7 mouse cellular contexts compared by ENCODE assay signal in genomic region chr9:25151611-25152241, GRCm38 (mm10). TPM values are rescaled to one million over a fixed set of nuclear protein-coding genes. Genes with fewer than 3 reads are reported as not detected.
DNase-seq lines count a peak whose midpoint lies in the region; ATAC-seq lines count a peak whose summit lies in the region.

Herpud2 (minus strand) TSS chr9:25151820.

- H3K4me3 ChIP-seq in embryonic facial prominence, embryonic 12.5 days: peak within 1 kb of the TSS; percentile 89
- peak within 1 kb of the TSS; percentile 91 for H3K4me3 ChIP-seq in limb, embryonic 13.5 days
- peak within 1 kb of the TSS; percentile 97 for H3K4me3 ChIP-seq in midbrain, embryonic 16.5 days (ENCODE audit: low read depth, low read length)

- H3K9ac ChIP-seq in embryonic facial prominence, embryonic 12.5 days: peak within 1 kb of the TSS; percentile 96
- H3K9ac ChIP-seq in limb, embryonic 13.5 days: peak within 1 kb of the TSS; percentile 94
- peak within 1 kb of the TSS; percentile 97 for H3K9ac ChIP-seq in midbrain, embryonic 16.5 days (ENCODE audit: low read depth, low read length)

- H3K9me3 ChIP-seq in embryonic facial prominence, embryonic 12.5 days: no peaks in the 10 kb centered on the region
- H3K9me3 ChIP-seq in limb, embryonic 13.5 days: no peaks in the 10 kb centered on the region
- H3K9me3 ChIP-seq in midbrain, embryonic 16.5 days (replicated peaks; ENCODE audit: control insufficient read depth, low read length, poor library complexity, severe bottlenecking): no peaks in the 10 kb centered on the region

- DNase-seq in adrenal gland, postnatal 25 days: peak; percentile 95
- peak; percentile 92 to 97 for DNase-seq in heart, adult 18-20 months
- peak; percentile 92 to 95 for DNase-seq in kidney, adult 8-10 months
- DNase-seq in spleen, postnatal 10 days (ENCODE audit: low spot score in 2 of 2): peak; percentile 55 to 91

- peak within 1 kb of the TSS; percentile 99 for H3K27ac ChIP-seq in embryonic facial prominence, embryonic 12.5 days
- peak within 1 kb of the TSS; percentile 100 for H3K27ac ChIP-seq in limb, embryonic 13.5 days
- H3K27ac ChIP-seq in midbrain, embryonic 16.5 days (ENCODE audit: low read length): peak within 1 kb of the TSS; percentile 97

- peak within 1 kb of the TSS; percentile 83 for H3K4me2 ChIP-seq in embryonic facial prominence, embryonic 12.5 days (replicated peaks)
- H3K4me2 ChIP-seq in limb, embryonic 13.5 days (replicated peaks): peak within 1 kb of the TSS; percentile 79
- H3K4me2 ChIP-seq in midbrain, embryonic 16.5 days (ENCODE audit: low read length): peak within 1 kb of the TSS; percentile 95

- H3K36me3 ChIP-seq in embryonic facial prominence, embryonic 12.5 days: no peaks in the 10 kb centered on the region
- H3K36me3 ChIP-seq in limb, embryonic 13.5 days: 0 out of 2 replicates have a peak, but pooled peaks cover 3% of the 10 kb centered on the region
- H3K36me3 ChIP-seq in midbrain, embryonic 16.5 days (ENCODE audit: control insufficient read depth, insufficient read depth, low read length): no peaks in the 10 kb centered on the region

- H3K4me1 ChIP-seq in embryonic facial prominence, embryonic 12.5 days: peaks cover 16% of the 10 kb centered on the region
- H3K4me1 ChIP-seq in limb, embryonic 13.5 days: peaks cover 22% of the 10 kb centered on the region
- H3K4me1 ChIP-seq in midbrain, embryonic 16.5 days (ENCODE audit: control insufficient read depth, insufficient read depth, low read length): peaks cover 23% of the 10 kb centered on the region

- WGBS in embryonic facial prominence, embryonic 12.5 days: under 1% methylated on average over 37 of the region's 51 CpGs
- WGBS in limb, embryonic 13.5 days: under 1% methylated on average over 50 of the region's 51 CpGs
- under 1% methylated on average over 50 of the region's 51 CpGs for WGBS in midbrain, embryonic 16.5 days

- peak; percentile 99 for ATAC-seq in embryonic facial prominence, embryonic 12.5 days (ENCODE audit: insufficient number of reproducible peaks, insufficient read depth, low FRiP score, low TSS enrichment)
- ATAC-seq in limb, embryonic 13.5 days (ENCODE audit: low FRiP score, low read depth): peak; percentile 98
- ATAC-seq in midbrain, embryonic 16.5 days: peak; percentile 99

- H3K27me3 ChIP-seq in embryonic facial prominence, embryonic 12.5 days: no peaks in the 10 kb centered on the region
- H3K27me3 ChIP-seq in limb, embryonic 13.5 days: no peaks in the 10 kb centered on the region
- H3K27me3 ChIP-seq in midbrain, embryonic 16.5 days (ENCODE audit: control insufficient read depth, insufficient read depth, low read depth, low read length): no peaks in the 10 kb centered on the region

RNA-seq across cellular contexts. Expression of gene Herpud2, which starts in this region (rescaled TPM):
- 55.4 and 59.4 TPM in 2 replicates for total RNA-seq in adrenal gland, postnatal 25 days (2021)
- 38.9 and 40.3 TPM in 2 replicates for polyA plus RNA-seq in embryonic facial prominence, embryonic 12.5 days (2016; fragmentation: Nextera tagmentation; extraction: Ambion mirVana)
- total RNA-seq in heart, adult 18-20 months (2021): 10 to 100 TPM; 33.0 to 34.9 TPM
- polyA plus RNA-seq in limb, embryonic 13.5 days (2015; fragmentation: Nextera tagmentation; extraction: Ambion mirVana): 29.5 and 30.2 TPM in 2 replicates
- polyA plus RNA-seq in midbrain, embryonic 16.5 days (2015; fragmentation: Nextera tagmentation; extraction: Ambion mirVana): 29.6 and 30.9 TPM in 2 replicates

Comparison
In these comparisons a context has a peak if more than half of its experiments do, and no peak if none do; other contexts are left out.
1. Peak in every context shown above with its lines: DNase-seq, ATAC-seq, H3K4me3 ChIP-seq and H3K27ac ChIP-seq.